16 mouse cellular contexts compared by ENCODE assay signal in the genomic region with DNA sequence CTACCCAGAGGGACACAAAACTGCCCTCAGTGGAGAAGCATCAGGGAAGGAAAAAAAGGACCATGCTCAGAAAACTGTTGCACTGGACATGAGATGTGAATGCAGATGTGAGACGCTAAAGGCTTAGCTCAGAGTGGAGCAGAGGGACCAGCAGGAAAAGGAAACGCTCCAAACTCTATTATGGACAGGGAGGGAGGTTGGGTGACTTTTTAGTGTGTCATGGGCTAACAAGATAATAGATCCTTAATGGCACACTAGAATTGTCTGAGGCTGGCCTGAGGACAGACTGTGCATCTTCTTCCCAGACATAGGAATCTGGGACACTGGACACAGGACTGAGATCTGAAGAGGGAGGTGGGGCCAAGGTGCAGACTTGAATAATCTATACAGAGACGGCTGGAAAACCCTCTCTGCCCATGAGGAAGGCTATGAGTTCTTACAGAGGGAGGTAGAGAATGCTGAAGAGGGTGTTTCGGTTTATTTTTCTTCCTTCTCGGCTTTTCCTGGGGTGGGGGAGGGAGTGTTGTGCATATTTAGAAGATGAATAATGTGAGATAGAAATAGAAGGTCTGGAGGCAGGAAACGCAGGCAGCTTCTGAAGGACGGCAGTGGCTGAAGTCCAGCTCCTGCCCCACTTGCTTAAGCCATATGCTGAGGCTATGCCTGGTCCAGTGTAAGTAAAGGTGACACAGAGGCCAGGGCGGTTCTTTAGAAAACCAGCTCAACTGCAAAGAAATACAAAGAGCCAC. TPM values are rescaled to one million over a fixed set of nuclear protein-coding genes. Genes with fewer than 3 reads are reported as not detected.
A peak's percentile ranks its signal among the peaks of the same experiment; 100 is the strongest.
DNase-seq lines count a peak whose midpoint lies in the region; ATAC-seq lines count a peak whose summit lies in the region.
"Had no signal": no experiment of that assay in that cellular context is flagged by ENCODE, and none has a peak within 500 bp of the region (broad histone marks: within the 10 kb centered on the region; RNA-seq: fewer than 3 reads in every experiment).

No protein-coding gene starts in this region.

- H3K4me2 ChIP-seq in heart, embryonic 13.5 days = peak overlapping the region; percentile 27; the same call in 1 of the 2 replicates
- no peak overlapping the region for H3K4me2 ChIP-seq in midbrain, embryonic 15.5 days
- H3K4me2 ChIP-seq: liver, embryonic 15.5 days had no signal

- intact Hi-C loops in heart, postnatal 10 days (cut with DNase I) = no loop called here
- intact Hi-C loops in gastrocnemius, postnatal 36 days (cut with DNase I) = no loop called here

- H3K27me3 ChIP-seq in heart, embryonic 13.5 days (replicated peaks) = 0 out of 2 replicates have a peak, but pooled peaks cover under 1% of the 10 kb centered on the region
- no peaks in the 10 kb centered on the region for H3K27me3 ChIP-seq in midbrain, embryonic 15.5 days (replicated peaks)
- H3K27me3 ChIP-seq: liver, embryonic 15.5 days had no signal

- 37% methylated on average over 8 of the region's 8 CpGs for WGBS in heart, embryonic 13.5 days
- WGBS in midbrain, embryonic 15.5 days = 72% methylated on average over 8 of the region's 8 CpGs

- no peaks in the 10 kb centered on the region for H3K36me3 ChIP-seq in heart, embryonic 13.5 days
- H3K36me3 ChIP-seq in midbrain, embryonic 15.5 days (replicated peaks) = no peaks in the 10 kb centered on the region
- H3K36me3 ChIP-seq: liver, embryonic 15.5 days had no signal

- H3K4me1 ChIP-seq in heart, embryonic 13.5 days = peaks cover 13% of the 10 kb centered on the region
- H3K4me1 ChIP-seq in brown adipose tissue, adult 24 weeks (ENCODE audit: control insufficient read depth, insufficient read depth, insufficient read length, low read length) = peaks cover 16% of the 10 kb centered on the region
- H3K4me1 ChIP-seq in midbrain, embryonic 15.5 days = peaks cover 3% of the 10 kb centered on the region; the same call in 1 of the 2 replicates
- H3K4me1 ChIP-seq: liver, embryonic 15.5 days had no signal

- no peaks in the 10 kb centered on the region for H3K9me3 ChIP-seq in heart, embryonic 13.5 days
- H3K9me3 ChIP-seq in midbrain, embryonic 15.5 days = no peaks in the 10 kb centered on the region
- H3K9me3 ChIP-seq: liver, embryonic 15.5 days had no signal

- peak overlapping the region; percentile 34 for H3K27ac ChIP-seq in heart, embryonic 13.5 days (replicated peaks)
- peak overlapping the region; percentile 18; the same call in 1 of the 2 replicates for H3K27ac ChIP-seq in brown adipose tissue, adult 24 weeks (replicated peaks; ENCODE audit: low read depth, low read length)
- no peak overlapping the region for H3K27ac ChIP-seq in midbrain, embryonic 15.5 days
- H3K27ac ChIP-seq: liver, embryonic 15.5 days had no signal

- ATAC-seq in heart, embryonic 13.5 days (ENCODE audit: extremely low read depth, insufficient number of reproducible peaks, low FRiP score, low TSS enrichment) = no peak
- no peak for ATAC-seq in midbrain, embryonic 15.5 days (replicated peaks)

- no peak overlapping the region for H3K4me3 ChIP-seq in heart, embryonic 13.5 days
- H3K4me3 ChIP-seq in brown adipose tissue, adult 24 weeks (ENCODE audit: insufficient read depth, low read depth, low read length) = no peak overlapping the region
- H3K4me3 ChIP-seq in midbrain, embryonic 15.5 days = no peak overlapping the region
- H3K4me3 ChIP-seq: erythroblast, embryonic 14.5 days; liver, embryonic 15.5 days had no signal

- no peak overlapping the region for H3K9ac ChIP-seq in heart, embryonic 13.5 days
- no peak overlapping the region for H3K9ac ChIP-seq in midbrain, embryonic 15.5 days
- H3K9ac ChIP-seq: liver, embryonic 15.5 days had no signal

- no peak for DNase-seq in heart, postnatal 10 days
- DNase-seq in 3134 (ENCODE audit: extremely low read depth, insufficient read length, low spot score) = peak; percentile 57
- peak; percentile 70 for DNase-seq in lung, postnatal 10 days
- no peak for DNase-seq in gastrocnemius, postnatal 36 days
- DNase-seq in layer of hippocampus, postnatal 36 days = no peak
- DNase-seq: kidney, adult 2 months; thymus, postnatal 36 days had no signal

RNA-seq across cellular contexts. Expression of gene Ropn1, which starts 6.0 kb away (rescaled TPM):
- 0.45 and 1.0 TPM in 2 replicates for polyA plus RNA-seq in heart, embryonic 13.5 days (2015; fragmentation: Nextera tagmentation; extraction: Ambion mirVana)
- total RNA-seq in heart, postnatal 10 days (2021) = not detected
- not detected in 2 replicates for polyA plus RNA-seq in brown adipose tissue, adult 24 weeks (2012; ENCODE audit: insufficient read depth, insufficient read length, missing spikeins)
- not detected in 2 replicates for polyA plus RNA-seq in midbrain, embryonic 15.5 days (2015; fragmentation: Nextera tagmentation; extraction: Ambion mirVana)
- not detected for total RNA-seq in gastrocnemius, postnatal 36 days (2021)
- not detected for total RNA-seq in layer of hippocampus, postnatal 36 days (2021)
- total RNA-seq: gastrocnemius, adult 8-10 months; left cerebral cortex, adult 8-10 months; midbrain, postnatal 0 days had no signal
- polyA plus RNA-seq: erythroblast, embryonic 14.5 days; hindbrain, embryonic 11.5 days; liver, embryonic 15.5 days; midbrain, postnatal 0 days had no signal

RNA-seq across cellular contexts. Expression of gene Ccdc14, which starts 46.7 kb away (rescaled TPM):
- polyA plus RNA-seq in heart, embryonic 13.5 days (2015; fragmentation: Nextera tagmentation; extraction: Ambion mirVana) = 4.9 and 5.5 TPM in 2 replicates
- total RNA-seq in heart, postnatal 10 days (2021) = 1 to 10 TPM; 3.8 to 5.3 TPM
- polyA plus RNA-seq in brown adipose tissue, adult 24 weeks (2012; ENCODE audit: insufficient read depth, insufficient read length, missing spikeins) = 0.36 and 0.46 TPM in 2 replicates
- 3.5 and 4.0 TPM in 2 replicates for polyA plus RNA-seq in midbrain, embryonic 15.5 days (2015; fragmentation: Nextera tagmentation; extraction: Ambion mirVana)
- total RNA-seq in gastrocnemius, postnatal 36 days (2021) = 1 to 10 TPM; 1.7 to 2.3 TPM
- total RNA-seq in layer of hippocampus, postnatal 36 days (2021) = 1 to 10 TPM; 1.8 to 2.6 TPM

Comparison
In these comparisons a context has a peak if more than half of its experiments do, and no peak if none do; other contexts are left out.
1. DNase-seq: peak in 3134 (single experiment) and lung, postnatal 10 days (single experiment); none in heart, postnatal 10 days (0 of 2), gastrocnemius, postnatal 36 days (0 of 2) and layer of hippocampus, postnatal 36 days (0 of 2).